Mouse (Mus musculus) testis, adult 2 months (tissue): Measurements from ENCODE around the gene Slc25a51.

Source experiments
- CTCF ChIP-seq: fragments of 200-500 bp; IDR thresholded peaks from 2 replicates; pipeline ENCODE4 v1.5.1; 2012; ENCODE audit warnings: low read depth, mild to moderate bottlenecking, inconsistent platforms, low read length, moderate library complexity; ENCODE audit not compliant: control insufficient read depth, insufficient read depth, insufficient replicate concordance
- POLR2A ChIP-seq: fragments of 200-500 bp; IDR thresholded peaks from 2 replicates; pipeline ENCODE4 v1.6.1; 2012; ENCODE audit warnings: low read depth, mild to moderate bottlenecking, inconsistent platforms, low read length, moderate library complexity; ENCODE audit not compliant: control insufficient read depth

DNA sequence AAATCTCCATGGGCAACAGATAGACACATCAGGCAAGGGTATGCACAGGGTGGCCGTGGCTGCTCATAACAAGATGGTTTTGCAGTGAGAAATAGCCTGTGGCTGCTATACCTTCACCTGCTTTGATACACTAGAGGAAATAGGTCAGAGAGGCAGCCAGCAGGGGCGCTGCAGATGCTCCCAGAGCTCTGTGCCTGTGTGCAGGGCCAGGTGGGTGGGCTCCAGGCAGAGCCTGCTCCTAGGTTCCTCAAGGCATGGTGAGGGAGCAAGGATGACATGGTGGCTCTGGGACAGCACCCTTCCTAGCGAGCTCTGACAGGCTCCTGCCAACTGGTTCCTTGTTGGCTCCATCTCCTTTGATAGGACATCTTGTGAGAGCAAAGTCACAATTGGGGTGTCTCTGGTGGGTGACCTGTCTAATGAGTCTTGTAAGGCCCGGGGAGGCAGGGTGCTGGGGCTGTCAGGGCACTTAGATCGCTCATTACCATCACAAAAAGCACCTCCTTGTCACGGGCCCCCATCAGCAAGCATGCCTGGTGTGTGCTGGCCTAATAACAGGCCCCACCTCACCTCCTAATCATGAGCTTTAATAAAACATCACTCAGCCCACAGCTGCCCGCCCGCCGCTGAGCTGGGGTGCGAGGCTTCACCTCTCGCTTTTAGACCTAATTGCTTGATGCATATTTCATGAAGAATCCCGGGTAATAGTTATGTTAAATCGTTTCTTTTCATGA lies 18.3 kb upstream of the Slc25a51 start:
- TF ChIP-seq CTCF (no peak), POLR2A (no peak)
